Mouse (Mus musculus): Measurements from ENCODE around the gene Polr2f. TPM values are rescaled to one million over a fixed set of nuclear protein-coding genes. Genes with fewer than 3 reads are reported as not detected.

Polr2f gene
- polyA plus RNA-seq, 1 experiment: 173 TPM

- Histone ChIP-seq H3K4me1 (ENCODE audit: control insufficient read depth, insufficient read depth, insufficient read length, low read length) (peaks cover 8% of the 10 kb centered on the region; the same call in 1 of the 2 replicates), H3K4me3 (ENCODE audit: insufficient read depth, low read depth, low read length) (peak within 1 kb of the TSS; percentile 76), H3K27ac (replicated peaks; ENCODE audit: low read depth, low read length) (peak within 1 kb of the TSS; percentile 92)
These were observed 32.1 kb upstream of the Polr2f start, which contains the start of gene Micall1 for GRCm38 (mm10) chr15:79108421-79109320. Gene Micall1 (plus strand): TSS chr15:79108898.

DNA sequence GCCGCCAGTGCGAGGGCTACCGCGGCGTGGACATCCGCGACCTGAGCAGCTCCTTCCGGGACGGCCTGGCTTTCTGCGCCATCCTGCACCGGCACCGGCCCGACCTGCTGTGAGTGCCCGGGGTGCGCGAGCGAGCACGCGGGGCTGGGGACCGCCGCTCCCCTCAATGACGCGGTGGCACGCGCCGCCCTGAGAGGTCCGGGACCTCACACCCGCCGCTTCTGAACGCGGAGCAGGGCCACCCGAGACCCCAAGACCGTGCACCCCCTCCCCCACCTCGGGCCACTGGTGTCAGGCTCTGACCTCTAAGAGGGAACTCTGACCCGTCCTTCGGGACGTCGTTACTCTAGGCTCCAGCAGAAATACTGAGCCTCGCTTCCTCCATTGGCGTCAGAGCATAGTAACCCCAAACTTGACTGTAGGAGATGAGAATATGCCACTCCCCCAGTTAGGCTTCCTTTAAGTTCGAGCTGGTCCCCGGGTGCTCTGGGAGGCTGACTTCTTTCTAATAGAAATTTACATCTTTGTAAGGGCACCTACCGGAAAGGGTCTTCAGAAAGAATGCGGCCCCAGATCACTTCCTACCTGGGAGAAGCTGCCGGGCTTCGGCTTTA, 31.4 kb upstream of the Polr2f start:
- H3K4me3 ChIP-seq (ENCODE audit: insufficient read depth, low read depth, low read length): peak overlapping the region; percentile 76
- H3K27ac ChIP-seq (replicated peaks; ENCODE audit: low read depth, low read length): peak overlapping the region; percentile 92
- peaks cover 8% of the 10 kb centered on the region; the same call in 1 of the 2 replicates for H3K4me1 ChIP-seq (ENCODE audit: control insufficient read depth, insufficient read depth, insufficient read length, low read length)

DNA sequence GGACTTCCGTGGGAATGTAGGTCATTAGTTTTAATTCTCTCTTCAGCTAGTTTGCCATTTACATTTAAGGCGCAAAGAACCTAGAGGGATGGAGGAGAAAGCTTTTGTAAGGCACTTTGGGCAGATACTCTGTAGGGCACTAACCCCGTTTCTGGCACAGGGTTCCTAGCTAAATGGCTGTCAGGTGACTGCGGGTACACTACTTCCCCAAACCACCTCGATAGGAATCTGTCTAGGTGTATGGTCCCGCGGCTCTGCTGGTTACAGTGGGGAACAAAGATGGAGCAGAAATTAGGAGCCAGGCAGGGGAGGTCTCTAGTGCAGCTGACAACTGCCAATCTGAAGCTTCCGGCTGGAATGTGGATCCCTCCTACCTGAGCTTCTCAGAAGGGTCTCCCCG, 30.8 kb upstream of the Polr2f start:
- peak overlapping the region; percentile 76 for H3K4me3 ChIP-seq (ENCODE audit: insufficient read depth, low read depth, low read length)
- peak overlapping the region; percentile 92 for H3K27ac ChIP-seq (replicated peaks; ENCODE audit: low read depth, low read length)
- peaks cover 8% of the 10 kb centered on the region; the same call in 1 of the 2 replicates for H3K4me1 ChIP-seq (ENCODE audit: control insufficient read depth, insufficient read depth, insufficient read length, low read length)

DNA sequence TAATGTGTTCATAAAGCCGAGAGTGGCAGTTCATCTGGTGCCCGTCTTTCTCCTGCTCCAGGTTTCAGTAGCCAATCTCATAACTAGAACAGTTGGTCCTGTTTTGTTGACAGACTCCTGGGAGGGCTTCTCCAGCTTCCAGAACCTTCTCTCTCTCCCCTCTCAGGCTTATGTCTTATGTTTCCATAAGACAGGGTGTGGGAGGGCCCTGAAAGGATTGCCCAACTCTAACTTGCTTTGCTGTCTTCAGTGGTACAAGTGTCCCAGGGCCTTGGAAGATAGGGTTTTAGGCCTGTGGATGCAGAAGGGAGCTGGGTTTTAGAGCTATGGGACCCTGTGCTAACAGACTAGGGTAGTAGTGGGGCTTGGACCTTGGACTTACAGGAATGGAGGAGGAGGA, 30.3 kb upstream of the Polr2f start:
- Histone ChIP-seq H3K4me1 (ENCODE audit: control insufficient read depth, insufficient read depth, insufficient read length, low read length) (peaks cover 8% of the 10 kb centered on the region; the same call in 1 of the 2 replicates), H3K27ac (replicated peaks; ENCODE audit: low read depth, low read length) (peak overlapping the region; percentile 92; the same call in 1 of the 2 replicates), H3K4me3 (ENCODE audit: insufficient read depth, low read depth, low read length) (peak overlapping the region; percentile 76)

- Histone ChIP-seq H3K4me3 (ENCODE audit: insufficient read depth, low read depth, low read length) (no peak overlapping the region), H3K4me1 (ENCODE audit: control insufficient read depth, insufficient read depth, insufficient read length, low read length) (peaks cover 8% of the 10 kb centered on the region; the same call in 1 of the 2 replicates), H3K27ac (replicated peaks; ENCODE audit: low read depth, low read length) (peak overlapping the region; percentile 27; the same call in 1 of the 2 replicates)
These were observed 29.0 kb upstream of the Polr2f start for GRCm38 (mm10) chr15:79111774-79112173.

DNA sequence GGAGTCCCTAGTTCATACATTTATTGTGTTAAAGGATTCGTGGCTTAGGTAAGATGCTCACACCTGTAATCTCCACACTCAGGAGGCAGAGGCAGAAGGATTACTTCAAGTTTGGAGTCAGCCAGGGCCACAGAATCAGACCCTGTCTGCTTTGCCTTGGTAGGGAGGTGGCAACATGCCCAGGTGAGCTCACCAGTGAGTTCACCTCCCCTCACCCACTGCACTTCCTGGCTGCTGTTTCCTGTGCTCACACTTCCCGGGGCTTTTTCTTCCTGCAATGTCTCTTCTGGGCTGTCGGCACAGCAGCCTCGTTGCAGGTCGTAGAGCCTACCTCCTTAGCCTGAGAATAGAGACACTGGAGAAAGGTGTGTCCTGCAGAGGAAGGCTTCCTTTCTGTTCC, 25.5 kb upstream of the Polr2f start:
- no peak overlapping the region for H3K27ac ChIP-seq (replicated peaks; ENCODE audit: low read depth, low read length)
- peaks cover 5% of the 10 kb centered on the region; the same call in 1 of the 2 replicates for H3K4me1 ChIP-seq (ENCODE audit: control insufficient read depth, insufficient read depth, insufficient read length, low read length)
- H3K4me3 ChIP-seq (ENCODE audit: insufficient read depth, low read depth, low read length): no peak overlapping the region

DNA sequence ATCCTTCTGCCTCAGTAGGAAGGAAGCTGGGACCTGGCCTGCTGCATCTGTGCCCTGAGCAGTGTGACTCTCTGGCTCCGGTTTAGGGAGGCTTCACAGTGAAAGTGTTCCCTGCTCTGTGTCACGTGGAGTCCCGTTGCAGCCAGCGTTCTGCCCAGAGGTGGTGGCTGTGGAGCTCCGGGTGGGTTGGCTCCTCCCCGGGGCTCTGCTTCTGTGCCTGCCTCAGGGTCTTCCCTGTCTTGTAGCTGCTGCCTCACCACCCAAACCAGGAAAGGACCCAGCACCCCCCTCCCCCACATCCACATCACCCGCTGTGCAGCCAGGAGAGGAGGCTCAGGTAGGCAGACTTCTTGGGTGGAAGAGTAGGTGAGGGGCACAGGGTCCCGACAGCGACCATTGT, 21.3 kb upstream of the Polr2f start:
- Histone ChIP-seq H3K4me1 (ENCODE audit: control insufficient read depth, insufficient read depth, insufficient read length, low read length) (peaks cover 14% of the 10 kb centered on the region), H3K27ac (replicated peaks; ENCODE audit: low read depth, low read length) (no peak overlapping the region), H3K4me3 (ENCODE audit: insufficient read depth, low read depth, low read length) (no peak overlapping the region)

- Histone ChIP-seq H3K4me1 (ENCODE audit: control insufficient read depth, insufficient read depth, insufficient read length, low read length) (peaks cover 14% of the 10 kb centered on the region), H3K4me3 (ENCODE audit: insufficient read depth, low read depth, low read length) (no peak overlapping the region), H3K27ac (replicated peaks; ENCODE audit: low read depth, low read length) (peak overlapping the region; percentile 55)
These were observed 18.7 kb upstream of the Polr2f start for GRCm38 (mm10) chr15:79122119-79122518.

DNA sequence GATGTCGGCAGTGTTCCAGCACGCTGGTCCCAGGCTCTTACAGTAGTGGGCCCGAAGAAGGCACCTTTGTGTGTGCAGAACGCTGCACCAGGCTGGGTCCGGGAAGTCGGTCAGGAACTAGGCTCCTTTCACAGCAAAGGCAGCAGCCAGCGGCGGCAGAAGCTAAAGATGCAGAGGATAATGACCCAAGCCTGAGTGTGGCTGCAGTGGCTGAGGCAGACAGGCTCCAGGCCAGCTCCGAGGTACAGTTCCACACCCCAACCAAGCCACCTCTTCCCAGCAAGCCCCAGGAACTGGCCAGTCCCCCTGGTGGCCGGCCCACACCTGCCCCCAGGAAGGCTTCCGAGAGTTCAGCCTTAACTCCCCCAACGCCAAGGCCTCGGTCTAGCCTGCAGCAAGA, 18.3 kb upstream of the Polr2f start:
- Histone ChIP-seq H3K27ac (replicated peaks; ENCODE audit: low read depth, low read length) (peak overlapping the region; percentile 55), H3K4me1 (ENCODE audit: control insufficient read depth, insufficient read depth, insufficient read length, low read length) (peaks cover 14% of the 10 kb centered on the region), H3K4me3 (ENCODE audit: insufficient read depth, low read depth, low read length) (no peak overlapping the region)

DNA sequence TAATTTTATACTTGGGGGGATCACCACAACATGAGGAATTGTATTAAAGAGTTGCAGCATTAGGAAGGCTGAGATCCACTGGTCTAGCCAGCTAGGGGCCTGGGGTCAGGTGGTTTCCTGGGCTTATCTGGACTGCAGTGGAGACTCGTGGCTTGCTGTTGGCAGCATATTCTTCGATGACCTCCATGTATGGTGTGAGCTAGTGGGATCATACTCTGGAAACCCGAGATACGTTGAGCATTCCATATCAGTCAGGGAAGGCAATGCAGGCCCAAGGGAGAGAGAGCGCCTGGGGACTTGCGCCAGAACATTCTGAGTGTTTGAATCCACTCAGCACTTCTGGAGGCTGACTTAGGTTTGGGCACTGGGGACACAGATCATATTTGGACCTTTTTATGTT, 17.1 kb upstream of the Polr2f start:
- Histone ChIP-seq H3K4me3 (ENCODE audit: insufficient read depth, low read depth, low read length) (no peak overlapping the region), H3K27ac (replicated peaks; ENCODE audit: low read depth, low read length) (0 out of 2 replicates have a peak overlapping the region, but pooled peaks have one; percentile 24), H3K4me1 (ENCODE audit: control insufficient read depth, insufficient read depth, insufficient read length, low read length) (peaks cover 14% of the 10 kb centered on the region)

GRCm38 (mm10) chr15:79124331-79124875, 16.4 kb upstream of the Polr2f start:
- Histone ChIP-seq H3K27ac (replicated peaks; ENCODE audit: low read depth, low read length) (0 out of 2 replicates have a peak overlapping the region, but pooled peaks have one; percentile 7), H3K4me3 (ENCODE audit: insufficient read depth, low read depth, low read length) (no peak overlapping the region), H3K4me1 (ENCODE audit: control insufficient read depth, insufficient read depth, insufficient read length, low read length) (peaks cover 14% of the 10 kb centered on the region)

GRCm38 (mm10) chr15:79126217-79126932, 14.4 kb upstream of the Polr2f start:
- H3K4me1 ChIP-seq (ENCODE audit: control insufficient read depth, insufficient read depth, insufficient read length, low read length): peaks cover 17% of the 10 kb centered on the region
- H3K4me3 ChIP-seq (ENCODE audit: insufficient read depth, low read depth, low read length): no peak overlapping the region
- no peak overlapping the region for H3K27ac ChIP-seq (replicated peaks; ENCODE audit: low read depth, low read length)

DNA sequence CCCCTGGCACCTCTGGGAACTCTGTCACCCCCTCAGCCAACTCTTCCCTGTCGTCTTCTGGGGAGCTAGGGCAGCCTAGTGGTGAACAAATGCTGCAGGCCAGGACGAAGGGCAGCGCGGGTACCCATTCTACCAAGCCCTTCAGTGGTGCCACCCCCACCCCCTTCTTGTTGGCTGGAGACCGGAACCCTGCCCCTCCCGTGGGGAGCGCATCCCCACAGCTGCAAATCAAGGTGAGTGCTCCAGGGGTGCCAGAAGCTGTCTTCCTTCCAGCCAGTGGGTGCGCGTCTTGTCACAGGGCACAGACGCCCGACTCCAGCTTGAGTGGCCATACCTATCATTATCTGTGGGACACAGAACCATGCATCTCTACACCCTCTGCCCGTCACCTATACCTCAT, 13.7 kb upstream of the Polr2f start:
- peaks cover 19% of the 10 kb centered on the region for H3K4me1 ChIP-seq (ENCODE audit: control insufficient read depth, insufficient read depth, insufficient read length, low read length)
- H3K27ac ChIP-seq (replicated peaks; ENCODE audit: low read depth, low read length): no peak overlapping the region
- H3K4me3 ChIP-seq (ENCODE audit: insufficient read depth, low read depth, low read length): no peak overlapping the region

DNA sequence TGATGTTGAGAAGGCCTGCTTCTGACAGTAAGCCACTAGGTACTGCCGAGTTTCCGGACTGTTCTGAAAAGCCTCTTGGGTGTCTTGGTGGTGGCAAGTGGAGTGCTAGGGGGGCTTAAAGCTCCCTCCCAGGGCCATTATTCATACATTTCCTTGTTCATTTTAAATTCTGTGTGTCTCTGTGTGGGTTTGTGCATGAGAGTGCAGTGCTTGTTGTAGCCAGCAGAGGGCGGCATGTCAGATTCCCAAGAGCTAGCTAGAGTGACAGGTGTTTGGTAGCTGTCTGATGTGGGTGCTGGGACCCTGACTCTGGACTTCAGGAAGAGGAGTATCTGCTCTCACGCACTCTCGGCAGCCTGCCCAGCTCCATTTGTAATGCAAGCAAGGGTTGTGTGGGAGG, 12.6 kb upstream of the Polr2f start:
- Histone ChIP-seq H3K27ac (replicated peaks; ENCODE audit: low read depth, low read length) (no peak overlapping the region), H3K4me1 (ENCODE audit: control insufficient read depth, insufficient read depth, insufficient read length, low read length) (peaks cover 14% of the 10 kb centered on the region), H3K4me3 (ENCODE audit: insufficient read depth, low read depth, low read length) (no peak overlapping the region)

DNA sequence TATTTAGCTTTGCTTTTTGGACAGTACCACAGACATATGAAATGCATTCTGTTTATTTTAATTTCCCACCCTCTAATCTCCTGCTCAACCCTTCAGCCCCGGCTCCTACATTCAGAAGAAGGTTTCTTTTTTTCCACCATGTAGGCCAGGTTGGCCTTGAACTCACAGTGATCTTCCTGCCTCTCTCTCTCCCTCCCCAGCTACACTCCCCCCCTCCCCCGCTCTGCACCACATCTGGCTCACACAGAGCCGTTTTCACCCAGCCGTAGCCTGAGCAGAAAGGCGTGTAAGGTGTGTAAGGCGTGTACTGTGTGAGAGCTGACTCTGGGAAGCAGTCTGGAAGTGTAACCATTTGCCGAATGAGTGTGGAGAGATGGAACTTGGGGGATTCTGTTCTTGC, 11.5 kb upstream of the Polr2f start:
- Histone ChIP-seq H3K4me3 (ENCODE audit: insufficient read depth, low read depth, low read length) (no peak overlapping the region), H3K27ac (replicated peaks; ENCODE audit: low read depth, low read length) (no peak overlapping the region), H3K4me1 (ENCODE audit: control insufficient read depth, insufficient read depth, insufficient read length, low read length) (peaks cover 8% of the 10 kb centered on the region)

Measured in brown adipose tissue, adult 24 weeks (tissue).